Mouse (Mus musculus) yolk sac, embryonic 10.5 days (tissue): ENCODE measurements around the gene Hmbs.

Source experiments
- DNase-seq: peaks from one replicate; pipeline ENCODE4 v3.0.0-alpha.2; 2017; ENCODE audit warnings: low spot score

Hmbs gene

DNA sequence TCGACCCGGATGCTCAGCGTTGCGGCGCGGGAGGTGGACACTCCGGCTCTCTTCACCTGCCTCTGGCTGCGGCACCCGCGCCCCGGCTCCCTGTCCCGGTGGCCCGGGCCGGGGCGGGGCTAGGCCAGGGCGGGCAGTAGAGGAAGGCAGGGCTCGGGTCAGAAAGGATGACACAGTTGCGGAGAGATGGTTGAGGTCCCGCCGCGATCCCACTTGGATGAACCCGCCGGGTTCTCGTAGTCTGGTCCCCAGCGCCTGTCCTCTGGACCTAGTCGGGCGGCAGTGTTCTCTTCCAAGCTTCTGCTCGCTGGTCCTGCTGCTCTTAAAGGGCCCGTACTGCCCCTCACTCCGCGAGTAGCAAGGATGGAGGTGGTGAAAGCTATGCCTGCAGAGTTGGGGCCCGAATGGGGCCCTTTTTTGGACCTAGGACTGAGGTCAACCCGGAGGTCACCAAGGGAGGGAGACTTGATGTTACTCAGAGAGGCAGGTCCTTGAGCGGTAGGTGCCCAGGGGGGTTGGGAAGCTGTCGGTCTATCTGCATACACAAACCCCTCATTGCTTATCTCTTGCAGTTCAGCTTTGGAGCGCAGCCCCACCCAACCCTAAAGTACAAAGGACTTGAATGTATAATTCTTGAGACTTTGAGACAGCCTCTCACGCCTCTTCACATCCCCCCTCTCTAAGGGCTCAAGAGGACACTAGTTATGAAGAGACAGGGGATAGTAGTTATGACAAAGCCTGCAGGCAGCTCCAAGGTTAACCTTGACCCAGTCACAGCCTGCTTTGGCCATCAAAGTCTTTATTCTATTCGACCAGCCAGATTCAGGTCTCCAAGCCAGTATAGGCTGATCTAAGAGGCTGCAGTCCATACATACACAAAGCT lies 55.7 kb downstream of the Hmbs start, which contains the start of gene Abcg4:
Gene Abcg4 (minus strand): TSS at position 540 of the 883 bp plus-strand sequence.
- peak; percentile 47 for DNase-seq

GRCm38 (mm10) chr9:44287401-44288075 lies 56.5 kb downstream of the Hmbs start:
- no peak for DNase-seq

- DNase-seq: no peak
Observed at GRCm38 (mm10) chr9:44287003-44287400, 57.0 kb downstream of the Hmbs start.
